Mouse (Mus musculus): ENCODE measurements at regions not wholly inside any gene's neighbourhood (a gene's known extent, or its start where the extent isn't known, plus 50 kb on each side); places are given as distances from the start of the nearest gene placed in this dataset.

GRCm38 (mm10) chr9:115402661-115403060 is 92.4 kb upstream of the Stt3b start:
- no peak for TF ChIP-seq POLR2A (IDR thresholded peaks at IDR 0.05; ENCODE audit: low read depth, low read length)
- TF ChIP-seq CTCF (conservative IDR thresholded peaks at IDR 0.05; ENCODE audit: insufficient read depth, insufficient read length, low read depth, low read length) = no peak
